Mouse (Mus musculus) heart, adult 2 months (tissue): ENCODE measurements at regions not wholly inside any gene's neighbourhood (a gene's known extent, or its start where the extent isn't known, plus 50 kb on each side); places are given as distances from the start of the nearest gene placed in this dataset.
"Not testable (repeated sequence)": the region's sequence is repeated elsewhere in the genome, so short reads cannot be mapped to it uniquely, and the experiment has no call there.

Source experiments
- DNase-seq, 2 experiments: peaks; one replicate each; pipeline ENCODE4 v3.0.0; 2021
- H3K27ac ChIP-seq: fragments of 200-600 bp; 2 replicates; pipeline ENCODE4 v1.8.1; 2022
- H3K27me3 ChIP-seq: fragments of 200-500 bp; 2 replicates; pipeline ENCODE4 v1.6.1; 2012; ENCODE audit warnings: mild to moderate bottlenecking, low read length, inconsistent platforms, mixed read lengths; ENCODE audit not compliant: control insufficient read depth, insufficient read depth
- H3K36me3 ChIP-seq: fragments of 200-500 bp; 2 replicates; pipeline ENCODE4 v1.6.1; 2012; ENCODE audit warnings: low read length, inconsistent platforms; ENCODE audit not compliant: control insufficient read depth, insufficient read depth
- H3K4me1 ChIP-seq: fragments of 200-500 bp; 2 replicates; pipeline ENCODE4 v1.6.1; 2011; ENCODE audit warnings: low read length; ENCODE audit not compliant: control insufficient read depth, insufficient read depth
- H3K4me3 ChIP-seq: fragments of 200-600 bp; 2 replicates; pipeline ENCODE4 v1.8.1; 2022
- H3K79me2 ChIP-seq: fragments of 200-500 bp; replicated peaks from 2 replicates; pipeline ENCODE4 v1.6.1; 2012; ENCODE audit warnings: mild to moderate bottlenecking, inconsistent platforms, low read length, moderate library complexity, mixed read lengths; ENCODE audit not compliant: control insufficient read depth, insufficient read depth
- H3K9ac ChIP-seq: fragments of 200-500 bp; 2 replicates; pipeline ENCODE4 v1.6.1; 2012; ENCODE audit warnings: low read depth, mild to moderate bottlenecking, control low read depth, inconsistent platforms, low read length, mixed read lengths
- CTCF ChIP-seq: fragments of 200-600 bp; IDR thresholded peaks from 2 replicates; pipeline ENCODE4 v1.8.1; 2022; ENCODE audit warnings: antibody characterized with exemption, mild to moderate bottlenecking, moderate library complexity
- EP300 ChIP-seq: fragments of 200-500 bp; IDR thresholded peaks from 2 replicates; pipeline ENCODE4 v1.6.1; 2011; ENCODE audit warnings: low read depth, low read length, control low read depth; ENCODE audit not compliant: insufficient read depth
- POLR2A ChIP-seq: fragments of 200-500 bp; IDR thresholded peaks from 2 replicates; pipeline ENCODE4 v1.6.1; 2011; ENCODE audit warnings: mild to moderate bottlenecking, low read depth, low read length, control low read depth; ENCODE audit not compliant: insufficient read depth
- WGBS: fragments of 180-500 bp; shearing (Covaris S2); methylation state at CpG from one replicate; pipeline ENCODE4 v1.1.7; 2018; 5-methylcytosine and 5-hydroxymethylcytosine counted together
- intact Hi-C: fragments of 180-260 bp; cut with DNase I; formaldehyde crosslinking; loops from one replicate; pipeline ENCODE4 v1.15.1; 2025

- no peaks in the 10 kb centered on the region for H3K79me2 ChIP-seq
- H3K36me3 ChIP-seq, result no peaks in the 10 kb centered on the region
- intact Hi-C loops, result loop anchor here (1.0 to 5.0 kb wide), 4 partner anchors 82 to 361 kb away; partner anchors contain the start of gene Tcf12
- peaks cover 1% of the 10 kb centered on the region; the same call in 1 of the 2 replicates for H3K4me1 ChIP-seq
- no peaks in the 10 kb centered on the region for H3K27me3 ChIP-seq
- peak; percentile 61 to 71 for DNase-seq
- TF ChIP-seq CTCF (peak; percentile 95), EP300 (peak; percentile 95), POLR2A (no peak)
- H3K9ac ChIP-seq, result no peak overlapping the region
- no peak overlapping the region for H3K27ac ChIP-seq
- 40% methylated on average over 8 of the region's 8 CpGs for WGBS
- no peak overlapping the region for H3K4me3 ChIP-seq
Measured at GRCm38 (mm10) chr9:72192051-72192952, 80.6 kb upstream of the Tcf12 start.

GRCm38 (mm10) chr9:72192953-72193337 lies 81.3 kb upstream of the Tcf12 start:
- intact Hi-C loops, result loop anchor here (1.0 to 5.0 kb wide), 4 partner anchors 82 to 362 kb away; partner anchors contain the start of gene Tcf12
- H3K36me3 ChIP-seq, H3K4me1 ChIP-seq, H3K79me2 ChIP-seq, H3K27ac ChIP-seq, H3K27me3 ChIP-seq, H3K9ac ChIP-seq, DNase-seq, H3K4me3 ChIP-seq: not testable (repeated sequence)
- WGBS, result 93% methylated on average over 1 of the region's 1 CpGs

- 56% methylated on average over 3 of the region's 3 CpGs for WGBS
Measured at GRCm38 (mm10) chr9:72195348-72195747, 79.3 kb upstream of the Zfp280d start.

GRCm38 (mm10) chr9:72196626-72197330 lies 77.9 kb upstream of the Zfp280d start:
- H3K27me3 ChIP-seq, result no peaks in the 10 kb centered on the region
- DNase-seq, result peak; percentile 36 to 41
- H3K27ac ChIP-seq, result no peak overlapping the region
- no peaks in the 10 kb centered on the region for H3K36me3 ChIP-seq
- no peak for TF ChIP-seq CTCF
- no peak for TF ChIP-seq POLR2A
- peaks cover under 1% of the 10 kb centered on the region; the same call in 1 of the 2 replicates for H3K4me1 ChIP-seq
- 73% methylated on average over 10 of the region's 10 CpGs for WGBS
- intact Hi-C loops, result no loop called here
- no peak overlapping the region for H3K9ac ChIP-seq
- no peak overlapping the region for H3K4me3 ChIP-seq
- no peaks in the 10 kb centered on the region for H3K79me2 ChIP-seq

More at GRCm38 (mm10) chr9:72195348-72195747, 79.3 kb upstream of the Zfp280d start:
- Histone ChIP-seq H3K36me3 (no peaks in the 10 kb centered on the region), H3K27ac (no peak overlapping the region), H3K9ac (no peak overlapping the region), H3K4me1 (peaks cover 1% of the 10 kb centered on the region; the same call in 1 of the 2 replicates), H3K4me3 (no peak overlapping the region), H3K27me3 (no peaks in the 10 kb centered on the region), H3K79me2 (no peaks in the 10 kb centered on the region)
- TF ChIP-seq POLR2A (no peak), CTCF (no peak), EP300 (no peak)
- no peak for DNase-seq
- intact Hi-C loops, result no loop called here

- H3K36me3 ChIP-seq, result no peaks in the 10 kb centered on the region
- H3K27me3 ChIP-seq, result no peaks in the 10 kb centered on the region
- intact Hi-C loops, result no loop called here
- H3K9ac ChIP-seq, result no peak overlapping the region
- H3K27ac ChIP-seq, result no peak overlapping the region
- WGBS, result 63% methylated on average over 11 of the region's 11 CpGs
- no peaks in the 10 kb centered on the region for H3K4me1 ChIP-seq
- no peak for TF ChIP-seq POLR2A
- TF ChIP-seq EP300, result no peak
- no peak for TF ChIP-seq CTCF
- no peak overlapping the region for H3K4me3 ChIP-seq
- peak in 1 of 2 experiments; percentile 41 for DNase-seq
- H3K79me2 ChIP-seq, result no peaks in the 10 kb centered on the region
Measured at GRCm38 (mm10) chr9:72197331-72197732, 77.3 kb upstream of the Zfp280d start.

GRCm38 (mm10) chr9:72198976-72199375 lies 75.7 kb upstream of the Zfp280d start:
- intact Hi-C loops, result no loop called here
- TF ChIP-seq POLR2A, result no peak
- no peak for TF ChIP-seq EP300
- TF ChIP-seq CTCF, result no peak
- DNase-seq, result no peak
- H3K27me3 ChIP-seq, result no peaks in the 10 kb centered on the region
- no peaks in the 10 kb centered on the region for H3K36me3 ChIP-seq
- H3K4me1 ChIP-seq, result no peaks in the 10 kb centered on the region
- WGBS, result 94% methylated on average over 5 of the region's 5 CpGs
- no peaks in the 10 kb centered on the region for H3K79me2 ChIP-seq
- no peak overlapping the region for H3K9ac ChIP-seq
- no peak overlapping the region for H3K4me3 ChIP-seq
- H3K27ac ChIP-seq, result no peak overlapping the region
